Mouse (Mus musculus) neural tube, embryonic 13.5 days (tissue): ENCODE data around the gene Acot11. TPM values are rescaled to one million over a fixed set of nuclear protein-coding genes. Genes with fewer than 3 reads are reported as not detected.
"Not testable (repeated sequence)": the region's sequence is repeated elsewhere in the genome, so short reads cannot be mapped to it uniquely, and the experiment has no call there.

Experiments used
- ATAC-seq: fragments of 200-750 bp; cut with Nextera tagmentation; 2 replicates; pipeline ENCODE4 v1.8.0; 2017; ENCODE audit warnings: low read depth, mild to moderate bottlenecking, moderate TSS enrichment, moderate library complexity
- H3K27ac ChIP-seq: fragments of 300-500 bp; sonication (generic); replicated peaks from 2 replicates; pipeline ENCODE4 v1.5.1; 2015; ENCODE audit warnings: moderate library complexity, mild to moderate bottlenecking, inconsistent platforms
- H3K27me3 ChIP-seq: fragments of 300-500 bp; sonication (generic); 2 replicates; pipeline ENCODE4 v1.6.1; 2015; ENCODE audit warnings: mild to moderate bottlenecking, inconsistent platforms
- H3K36me3 ChIP-seq: fragments of 300-500 bp; sonication (generic); 2 replicates; pipeline ENCODE4 v1.6.1; 2015; ENCODE audit warnings: mild to moderate bottlenecking, inconsistent platforms
- H3K4me1 ChIP-seq: fragments of 300-500 bp; sonication (generic); replicated peaks from 2 replicates; pipeline ENCODE4 v1.6.1; 2015; ENCODE audit warnings: inconsistent platforms
- H3K4me2 ChIP-seq: fragments of 300-500 bp; sonication (generic); 2 replicates; pipeline ENCODE4 v1.6.1; 2015; ENCODE audit warnings: inconsistent platforms, mild to moderate bottlenecking, moderate library complexity
- H3K4me3 ChIP-seq: fragments of 300-500 bp; sonication (generic); 2 replicates; pipeline ENCODE4 v1.5.1; 2015; ENCODE audit warnings: mild to moderate bottlenecking, inconsistent platforms
- H3K9ac ChIP-seq: fragments of 300-500 bp; sonication (generic); 2 replicates; pipeline ENCODE4 v1.6.1; 2015; ENCODE audit warnings: moderate library complexity, mild to moderate bottlenecking, inconsistent platforms
- H3K9me3 ChIP-seq: fragments of 300-500 bp; sonication (generic); 2 replicates; pipeline ENCODE4 v1.6.1; 2016; ENCODE audit warnings: inconsistent platforms
- WGBS: fragments of 180-500 bp; shearing (Covaris S2); methylation state at CpG from one replicate; pipeline ENCODE4 v1.1.7; 2015; 5-methylcytosine and 5-hydroxymethylcytosine counted together
- polyA plus RNA-seq: library from polyadenylated mRNA; unstranded; fragments of >200 nt; fragmentation: Nextera tagmentation; extraction: Ambion mirVana; gene quantifications from 2 replicates; pipeline ENCODE4 v1.2.1, GENCODE M21; 2015

Gene Acot11
- polyA plus RNA-seq, 1 experiment from 2014 or later, result 1.7 TPM

GRCm38 (mm10) chr4:106804201-106804909 is 443 bp downstream of the Acot11 start:
- no peak for ATAC-seq
- Histone ChIP-seq H3K9ac (peak overlapping the region; percentile 55), H3K4me3 (peak overlapping the region; percentile 12)

GRCm38 (mm10) chr4:106803781-106804180 is 1.0 kb downstream of the Acot11 start:
- 82% methylated on average over 4 of the region's 4 CpGs for WGBS
- no peaks in the 10 kb centered on the region for H3K9me3 ChIP-seq
- ATAC-seq, result no peak
- H3K36me3 ChIP-seq, result no peaks in the 10 kb centered on the region
- H3K27me3 ChIP-seq, result peaks cover 22% of the 10 kb centered on the region; the same call in 1 of the 2 replicates
- H3K27ac ChIP-seq, result no peak overlapping the region
- peaks cover 23% of the 10 kb centered on the region for H3K4me1 ChIP-seq
- no peak overlapping the region for H3K4me3 ChIP-seq
- H3K4me2 ChIP-seq, result no peak overlapping the region
- no peak overlapping the region for H3K9ac ChIP-seq

More at GRCm38 (mm10) chr4:106804201-106804909, 443 bp downstream of the Acot11 start:
- H3K4me1 ChIP-seq, result peaks cover 20% of the 10 kb centered on the region
- H3K27ac ChIP-seq, result no peak overlapping the region
- H3K4me2 ChIP-seq, result peak overlapping the region; percentile 50
- 42% methylated on average over 16 of the region's 16 CpGs for WGBS
- H3K9me3 ChIP-seq, result no peaks in the 10 kb centered on the region
- no peaks in the 10 kb centered on the region for H3K36me3 ChIP-seq
- peaks cover 22% of the 10 kb centered on the region; the same call in 1 of the 2 replicates for H3K27me3 ChIP-seq

GRCm38 (mm10) chr4:106799772-106800336 is 4.9 kb downstream of the Acot11 start:
- H3K27me3 ChIP-seq, result peaks cover 14% of the 10 kb centered on the region; the same call in 1 of the 2 replicates
- H3K9ac ChIP-seq, result peak overlapping the region; percentile 26; the same call in 1 of the 2 replicates
- ATAC-seq, result peak; percentile 69
- peaks cover 20% of the 10 kb centered on the region for H3K4me1 ChIP-seq
- H3K9me3 ChIP-seq, result no peaks in the 10 kb centered on the region
- no peak overlapping the region for H3K27ac ChIP-seq
- WGBS, result 7% methylated on average over 15 of the region's 15 CpGs
- H3K4me3 ChIP-seq, result 0 out of 2 replicates have a peak overlapping the region, but pooled peaks have one; percentile 6
- H3K36me3 ChIP-seq, result no peaks in the 10 kb centered on the region
- peak overlapping the region; percentile 46 for H3K4me2 ChIP-seq

- H3K9me3 ChIP-seq, result no peaks in the 10 kb centered on the region
- H3K4me2 ChIP-seq, result peak overlapping the region; percentile 46
- H3K27ac ChIP-seq, result 0 out of 2 replicates have a peak overlapping the region, but pooled peaks have one; percentile 20
- WGBS, result 43% methylated on average over 10 of the region's 10 CpGs
- H3K4me1 ChIP-seq, result peaks cover 14% of the 10 kb centered on the region
- H3K27me3 ChIP-seq, result peaks cover 6% of the 10 kb centered on the region; the same call in 1 of the 2 replicates
- H3K4me3 ChIP-seq, result 0 out of 2 replicates have a peak overlapping the region, but pooled peaks have one; percentile 6
- H3K9ac ChIP-seq, result no peak overlapping the region
- H3K36me3 ChIP-seq, result no peaks in the 10 kb centered on the region
- ATAC-seq, result 0 out of 2 replicates have a peak, but pooled peaks have one; percentile 32
Measured at GRCm38 (mm10) chr4:106798908-106799546, 5.8 kb downstream of the Acot11 start.

- ATAC-seq, result no peak
- Histone ChIP-seq H3K9me3 (no peaks in the 10 kb centered on the region), H3K9ac (no peak overlapping the region), H3K4me3 (no peak overlapping the region), H3K27ac (no peak overlapping the region), H3K36me3 (no peaks in the 10 kb centered on the region), H3K4me2 (no peak overlapping the region), H3K4me1 (peaks cover 13% of the 10 kb centered on the region), H3K27me3 (no peaks in the 10 kb centered on the region)
- 91% methylated on average over 2 of the region's 2 CpGs for WGBS
Measured at GRCm38 (mm10) chr4:106795289-106795688, 9.5 kb downstream of the Acot11 start.

- no peak overlapping the region for H3K9ac ChIP-seq
- peaks cover 10% of the 10 kb centered on the region for H3K4me1 ChIP-seq
- H3K27me3 ChIP-seq, result no peaks in the 10 kb centered on the region
- no peak overlapping the region for H3K27ac ChIP-seq
- WGBS, result 93% methylated on average over 7 of the region's 7 CpGs
- no peak overlapping the region for H3K4me3 ChIP-seq
- no peak for ATAC-seq
- H3K4me2 ChIP-seq, result no peak overlapping the region
- no peaks in the 10 kb centered on the region for H3K9me3 ChIP-seq
- H3K36me3 ChIP-seq, result no peaks in the 10 kb centered on the region
Measured at GRCm38 (mm10) chr4:106794247-106794646, 10.6 kb downstream of the Acot11 start.

- not testable (repeated sequence) for H3K9me3 ChIP-seq, H3K4me1 ChIP-seq, H3K4me2 ChIP-seq, H3K36me3 ChIP-seq, H3K27ac ChIP-seq, ATAC-seq, H3K27me3 ChIP-seq, H3K9ac ChIP-seq, H3K4me3 ChIP-seq
- 93% methylated on average over 9 of the region's 9 CpGs for WGBS
Measured at GRCm38 (mm10) chr4:106793826-106794225, 11.0 kb downstream of the Acot11 start.

- H3K4me3 ChIP-seq, result no peak overlapping the region
- H3K4me1 ChIP-seq, result peaks cover 15% of the 10 kb centered on the region
- no peak overlapping the region for H3K27ac ChIP-seq
- no peaks in the 10 kb centered on the region for H3K36me3 ChIP-seq
- H3K9ac ChIP-seq, result no peak overlapping the region
- no peaks in the 10 kb centered on the region for H3K9me3 ChIP-seq
- ATAC-seq, result no peak
- H3K4me2 ChIP-seq, result no peak overlapping the region
- no peaks in the 10 kb centered on the region for H3K27me3 ChIP-seq
Measured at GRCm38 (mm10) chr4:106792276-106792675, 12.5 kb downstream of the Acot11 start.

GRCm38 (mm10) chr4:106790938-106791337 is 13.9 kb downstream of the Acot11 start:
- Histone ChIP-seq H3K36me3 (no peaks in the 10 kb centered on the region), H3K9ac (no peak overlapping the region), H3K27me3 (no peaks in the 10 kb centered on the region), H3K4me1 (peaks cover 29% of the 10 kb centered on the region), H3K9me3 (no peaks in the 10 kb centered on the region), H3K27ac (no peak overlapping the region), H3K4me3 (no peak overlapping the region), H3K4me2 (no peak overlapping the region)
- no peak for ATAC-seq
- WGBS, result 100% methylated on average over 1 of the region's 1 CpGs

- 84% methylated on average over 5 of the region's 5 CpGs for WGBS
- H3K4me3 ChIP-seq, H3K36me3 ChIP-seq, H3K4me2 ChIP-seq, H3K27ac ChIP-seq, H3K9me3 ChIP-seq, H3K9ac ChIP-seq, H3K27me3 ChIP-seq, ATAC-seq: not testable (repeated sequence)
- H3K4me1 ChIP-seq, result peaks cover 36% of the 10 kb centered on the region
Measured at GRCm38 (mm10) chr4:106790218-106790617, 14.6 kb downstream of the Acot11 start.

- ATAC-seq, result no peak
- Histone ChIP-seq H3K4me3 (no peak overlapping the region), H3K27ac (no peak overlapping the region), H3K4me2 (no peak overlapping the region), H3K4me1 (peaks cover 41% of the 10 kb centered on the region), H3K9me3 (no peaks in the 10 kb centered on the region), H3K36me3 (no peaks in the 10 kb centered on the region), H3K9ac (no peak overlapping the region), H3K27me3 (no peaks in the 10 kb centered on the region)
- 70% methylated on average over 9 of the region's 9 CpGs for WGBS
Measured at GRCm38 (mm10) chr4:106789705-106790104, 15.1 kb downstream of the Acot11 start.

GRCm38 (mm10) chr4:106788627-106789026 is 16.2 kb downstream of the Acot11 start:
- no peaks in the 10 kb centered on the region for H3K36me3 ChIP-seq
- peaks cover 41% of the 10 kb centered on the region for H3K4me1 ChIP-seq
- no peak for ATAC-seq
- H3K4me2 ChIP-seq, result no peak overlapping the region
- H3K4me3 ChIP-seq, result no peak overlapping the region
- no peak overlapping the region for H3K9ac ChIP-seq
- no peaks in the 10 kb centered on the region for H3K9me3 ChIP-seq
- H3K27me3 ChIP-seq, result no peaks in the 10 kb centered on the region
- 84% methylated on average over 11 of the region's 11 CpGs for WGBS
- H3K27ac ChIP-seq, result no peak overlapping the region
